Mouse (Mus musculus) lung, postnatal 10 days (tissue): ENCODE measurements around the gene Stx2.
A peak's percentile ranks its signal among the peaks of the same experiment; 100 is the strongest.

Source experiments
- DNase-seq: peaks from one replicate; pipeline ENCODE4 v3.0.0; 2021

The Stx2 gene

GRCm38 (mm10) chr5:129008412-129008826 lies at the start of gene Stx2:
Gene Stx2 (minus strand): TSS chr5:129008574.
- peak; percentile 93 for DNase-seq

GRCm38 (mm10) chr5:129054675-129055284 lies 46.4 kb upstream of the Stx2 start:
- no peak for DNase-seq

GRCm38 (mm10) chr5:129052636-129053355 lies 44.4 kb upstream of the Stx2 start:
- DNase-seq: no peak

- no peak for DNase-seq
Measured at GRCm38 (mm10) chr5:129051910-129052309, 43.5 kb upstream of the Stx2 start.

- no peak for DNase-seq
Measured at GRCm38 (mm10) chr5:129049372-129049771, 41.0 kb upstream of the Stx2 start.

- DNase-seq: no peak
Measured at GRCm38 (mm10) chr5:129045641-129046580, 37.5 kb upstream of the Stx2 start.

- DNase-seq: no peak
Measured at GRCm38 (mm10) chr5:129037739-129038138, 29.4 kb upstream of the Stx2 start.

GRCm38 (mm10) chr5:129036678-129037077 lies 28.3 kb upstream of the Stx2 start:
- no peak for DNase-seq

GRCm38 (mm10) chr5:129029131-129029723 lies 20.9 kb upstream of the Stx2 start:
- DNase-seq: no peak

- DNase-seq: no peak
Measured at GRCm38 (mm10) chr5:129026637-129027036, 18.3 kb upstream of the Stx2 start.

GRCm38 (mm10) chr5:129026171-129026570 lies 17.8 kb upstream of the Stx2 start:
- DNase-seq: no peak

GRCm38 (mm10) chr5:129025725-129026124 lies 17.4 kb upstream of the Stx2 start:
- no peak for DNase-seq

GRCm38 (mm10) chr5:129025048-129025447 lies 16.7 kb upstream of the Stx2 start:
- DNase-seq: no peak

GRCm38 (mm10) chr5:129020731-129021130 lies 12.4 kb upstream of the Stx2 start:
- DNase-seq: peak; percentile 35

- DNase-seq: no peak
Measured at GRCm38 (mm10) chr5:129020300-129020668, 11.9 kb upstream of the Stx2 start.

GRCm38 (mm10) chr5:129019497-129020299 lies 11.3 kb upstream of the Stx2 start, which contains the start of gene Ran:
Gene Ran (plus strand): TSS chr5:129020069.
- DNase-seq: peak; percentile 95

GRCm38 (mm10) chr5:129018782-129019489 lies 10.6 kb upstream of the Stx2 start:
- DNase-seq: no peak

GRCm38 (mm10) chr5:129016370-129016769 lies 8.0 kb upstream of the Stx2 start:
- no peak for DNase-seq

- no peak for DNase-seq
Measured at GRCm38 (mm10) chr5:129015540-129015939, 7.2 kb upstream of the Stx2 start.

- no peak for DNase-seq
Measured at GRCm38 (mm10) chr5:129015020-129015419, 6.6 kb upstream of the Stx2 start.

- no peak for DNase-seq
Measured at GRCm38 (mm10) chr5:129010937-129011336, 2.6 kb upstream of the Stx2 start.
